Mouse (Mus musculus) midbrain, embryonic 12.5 days (tissue): ENCODE data around the gene Helb. TPM values are rescaled to one million over a fixed set of nuclear protein-coding genes. Genes with fewer than 3 reads are reported as not detected.

Source experiments
- polyA plus RNA-seq: library from polyadenylated mRNA; unstranded; fragments of >200 nt; fragmentation: Nextera tagmentation; extraction: Ambion mirVana; gene quantifications from 2 replicates; pipeline ENCODE4 v1.2.1, GENCODE M21; 2016

The Helb gene
- polyA plus RNA-seq, 1 experiment from 2014 or later = 5.3 TPM

Other genes starting within 250 kb of the Helb start
- 73.2 and 74.8 TPM in 2 replicates for gene Tmbim4, start 88.6 kb upstream of the Helb start, polyA plus RNA-seq
- 0.40 and 0.81 TPM in 2 replicates for gene Irak3, start 89.1 kb upstream of the Helb start, polyA plus RNA-seq
- 50.0 and 50.2 TPM in 2 replicates for gene Llph, start 114.1 kb upstream of the Helb start, polyA plus RNA-seq